37 mouse cellular contexts compared by ENCODE assay signal in genomic region chr10:79559716-79560115, GRCm38 (mm10). TPM values are rescaled to one million over a fixed set of nuclear protein-coding genes. Genes with fewer than 3 reads are reported as not detected.
"Had no signal": no experiment of that assay in that cellular context is flagged by ENCODE, and none has a peak within 500 bp of the region (broad histone marks: within the 10 kb centered on the region; RNA-seq: fewer than 3 reads in every experiment).

No protein-coding gene starts in this region.

- H3K27me3 ChIP-seq: forebrain, embryonic 15.5 days; heart, embryonic 13.5 days; heart, embryonic 15.5 days; hindbrain, embryonic 13.5 days; hindbrain, embryonic 15.5 days; limb, embryonic 13.5 days; limb, embryonic 15.5 days; liver, embryonic 13.5 days had no signal

- H3K4me2 ChIP-seq: forebrain, embryonic 15.5 days; heart, embryonic 11.5 days; heart, embryonic 13.5 days; heart, embryonic 15.5 days; hindbrain, embryonic 13.5 days; hindbrain, embryonic 15.5 days; limb, embryonic 13.5 days; limb, embryonic 15.5 days; liver, embryonic 11.5 days; liver, embryonic 13.5 days had no signal

- H3K36me3 ChIP-seq: forebrain, embryonic 15.5 days; heart, embryonic 13.5 days; heart, embryonic 15.5 days; hindbrain, embryonic 13.5 days; hindbrain, embryonic 15.5 days; limb, embryonic 13.5 days; limb, embryonic 15.5 days; liver, embryonic 13.5 days had no signal

- H3K9me3 ChIP-seq: forebrain, embryonic 15.5 days; heart, embryonic 15.5 days; limb, embryonic 15.5 days; liver, embryonic 13.5 days had no signal

- H3K27ac ChIP-seq: forebrain, embryonic 15.5 days; heart, embryonic 13.5 days; heart, embryonic 15.5 days; hindbrain, embryonic 13.5 days; hindbrain, embryonic 15.5 days; hindbrain, postnatal 0 days; limb, embryonic 13.5 days; limb, embryonic 15.5 days; liver, embryonic 13.5 days had no signal

- ATAC-seq: forebrain, embryonic 15.5 days; forebrain, postnatal 0 days; hindbrain, postnatal 0 days; intestine, embryonic 16.5 days had no signal

- H3K4me3 ChIP-seq: forebrain, embryonic 15.5 days; heart, embryonic 13.5 days; heart, embryonic 15.5 days; hindbrain, embryonic 13.5 days; hindbrain, embryonic 15.5 days; limb, embryonic 13.5 days; limb, embryonic 15.5 days; liver, embryonic 13.5 days had no signal

- H3K9ac ChIP-seq: forebrain, embryonic 15.5 days; forebrain, postnatal 0 days; heart, embryonic 13.5 days; heart, embryonic 15.5 days; hindbrain, embryonic 13.5 days; hindbrain, embryonic 15.5 days; limb, embryonic 13.5 days; limb, embryonic 15.5 days; liver, embryonic 13.5 days had no signal

- DNase-seq: forebrain, postnatal 0 days; heart, postnatal 14 days; heart, postnatal 36 days; kidney, adult 11 months; kidney, adult 2 months; kidney, postnatal 14 days; kidney, postnatal 36 days; layer of hippocampus, adult 9-11 months; layer of hippocampus, postnatal 36 days; left cerebral cortex, postnatal 4 days; liver, embryonic 13.5 days had no signal

RNA-seq across cellular contexts. Expression of gene Theg, which starts 27.4 kb away (rescaled TPM):
- total RNA-seq: forebrain, postnatal 0 days; gastrocnemius, adult 18-20 months; gastrocnemius, adult 8-10 months; gastrocnemius, postnatal 36 days; heart, adult 8-10 months; heart, postnatal 14 days; heart, postnatal 36 days; hematopoietic stem cell, adult 5-6 weeks; hindbrain, postnatal 0 days; layer of hippocampus, postnatal 14 days; left cerebral cortex, postnatal 10 days; left cerebral cortex, postnatal 25 days; left cerebral cortex, postnatal 4 days had no signal
- polyA plus RNA-seq: forebrain, embryonic 15.5 days; forebrain, postnatal 0 days; heart, embryonic 11.5 days; heart, embryonic 13.5 days; heart, embryonic 15.5 days; heart, postnatal 0 days; hindbrain, embryonic 11.5 days; hindbrain, embryonic 13.5 days; hindbrain, embryonic 15.5 days; hindbrain, postnatal 0 days; intestine, embryonic 14.5 days; intestine, embryonic 16.5 days; kidney, adult 2 months; kidney, embryonic 14.5 days; kidney, embryonic 16.5 days; large intestine, adult 2 months; limb, embryonic 11.5 days; limb, embryonic 13.5 days; limb, embryonic 15.5 days; liver, embryonic 11.5 days; liver, embryonic 13.5 days had no signal

RNA-seq across cellular contexts. Expression of gene C2cd4c, which starts 54.1 kb away (rescaled TPM):
- total RNA-seq: heart, postnatal 14 days had no signal
- polyA plus RNA-seq: heart, embryonic 11.5 days; heart, embryonic 13.5 days; heart, embryonic 15.5 days; heart, postnatal 0 days; kidney, embryonic 14.5 days; limb, embryonic 11.5 days; limb, embryonic 15.5 days; liver, embryonic 11.5 days; liver, embryonic 13.5 days had no signal
